Mouse (Mus musculus) thymus, adult 2 months (tissue): ENCODE results near the gene Nudt12.

ENCODE experiments used
- CTCF ChIP-seq: fragments of 200-500 bp; IDR thresholded peaks from 2 replicates; pipeline ENCODE4 v1.5.1; 2012; ENCODE audit warnings: mild to moderate bottlenecking, control low read depth, low read length, moderate library complexity, borderline replicate concordance; ENCODE audit not compliant: control insufficient read depth, poor library complexity, insufficient read depth; ENCODE audit errors: extremely low read depth
- POLR2A ChIP-seq: fragments of 200-500 bp; IDR thresholded peaks from 2 replicates; pipeline ENCODE4 v1.6.1; 2012; ENCODE audit warnings: mild to moderate bottlenecking, low read length, control low read depth, moderate library complexity; ENCODE audit not compliant: control insufficient read depth, poor library complexity, insufficient read depth; ENCODE audit errors: extremely low read depth

DNA sequence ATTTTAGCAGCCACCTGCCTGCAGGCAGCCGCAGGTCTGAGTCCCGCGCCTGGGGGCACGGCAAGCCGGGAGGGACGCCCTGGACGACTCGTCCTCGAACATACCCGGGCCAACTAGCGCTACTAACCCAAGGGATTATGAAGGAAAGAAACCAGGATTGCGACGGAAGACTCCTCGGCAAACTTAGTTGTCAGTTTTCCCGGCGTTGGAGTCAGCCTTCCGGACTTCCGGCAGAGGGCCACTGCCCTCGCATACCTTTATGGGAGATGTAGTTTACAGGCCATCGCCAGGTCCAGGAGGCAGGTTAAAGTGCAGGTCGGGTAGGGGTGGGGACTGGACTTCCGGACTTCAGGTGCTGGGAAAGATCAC, at the start of gene Nudt12:
- TF ChIP-seq CTCF (no peak), POLR2A (no peak)
